9 mouse cellular contexts compared by ENCODE assay signal in the genomic region with DNA sequence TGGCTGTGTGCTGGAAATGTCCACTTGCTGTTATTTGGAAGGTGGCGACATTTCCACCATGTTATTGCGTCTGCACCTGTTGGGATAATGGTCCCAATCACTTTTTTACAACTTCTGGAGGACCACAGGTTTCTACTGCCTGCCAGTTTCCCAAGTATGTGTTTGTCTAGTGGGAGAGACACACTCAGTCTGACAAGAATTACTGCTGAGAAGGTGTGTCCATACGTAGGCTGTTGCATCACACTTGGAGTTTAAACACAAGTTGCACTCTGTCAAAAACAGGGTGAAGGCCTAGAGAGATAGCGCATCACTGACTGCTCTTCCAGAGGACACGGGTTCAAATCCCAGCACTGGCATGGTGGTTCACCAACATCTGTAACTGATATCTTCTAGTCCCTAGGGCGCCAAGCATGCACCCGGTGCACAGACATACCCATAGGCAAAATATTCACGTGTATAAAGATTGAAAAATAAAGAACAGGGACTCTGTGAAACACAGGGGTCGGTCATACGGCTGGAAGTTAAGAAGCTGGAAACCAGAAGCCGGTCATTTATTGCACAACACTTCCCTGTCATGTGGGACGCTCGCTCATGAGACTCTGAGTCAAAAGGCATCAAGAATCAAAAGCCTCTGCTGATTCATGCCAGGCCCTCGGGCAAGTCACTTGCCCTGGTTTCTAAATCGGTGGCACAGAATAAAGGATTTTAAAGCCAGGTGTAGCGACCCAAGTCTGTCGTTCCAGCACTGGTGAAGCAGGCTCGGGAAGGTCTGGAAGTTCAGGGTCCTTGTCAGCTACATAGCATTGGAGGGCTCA. TPM values are rescaled to one million over a fixed set of nuclear protein-coding genes. Genes with fewer than 3 reads are reported as not detected.
DNase-seq lines count a peak whose midpoint lies in the region; ATAC-seq lines count a peak whose summit lies in the region.
"Had no signal": no experiment of that assay in that cellular context is flagged by ENCODE, and none has a peak within 500 bp of the region (broad histone marks: within the 10 kb centered on the region; RNA-seq: fewer than 3 reads in every experiment).

No protein-coding gene starts in this region.

- peak; percentile 95 for ATAC-seq in granulocyte monocyte progenitor cell, adult 5-6 weeks (replicated peaks; ENCODE audit: poor library complexity, severe bottlenecking)
- ATAC-seq in monocyte, adult 5-6 weeks (replicated peaks; ENCODE audit: insufficient number of reproducible peaks, low FRiP score, low TSS enrichment, poor library complexity, severe bottlenecking), result 0 out of 2 replicates have a peak, but pooled peaks have one; percentile 39
- ATAC-seq: intestine, embryonic 15.5 days had no signal

- DNase-seq in layer of hippocampus, adult 9-11 months, result peak; percentile 65
- DNase-seq in layer of hippocampus, postnatal 25 days (ENCODE audit: extremely low spot score in 1 of 2, low spot score in 1 of 2), result no peak
- DNase-seq in adrenal gland, adult 8-10 months, result peak; percentile 78
- no peak for DNase-seq in thymus, postnatal 4 days
- DNase-seq in right cerebral cortex, adult 2 months (ENCODE audit: low spot score in 2 of 2), result no peak

RNA-seq across cellular contexts. Expression of a gene that starts 5.4 kb away (rescaled TPM):
- 10 to 100 TPM; 59.1 to 69.1 TPM for total RNA-seq in layer of hippocampus, postnatal 25 days (2021)
- 10 to 100 TPM; 64.3 to 87.0 (median 76.1) TPM for total RNA-seq in adrenal gland, adult 8-10 months (2022)
- 11.5 and 17.0 TPM in 2 replicates for total RNA-seq in granulocyte monocyte progenitor cell, adult 5-6 weeks (2014; fragmentation: Nextera tagmentation)
- total RNA-seq in granulocyte monocyte progenitor cell, adult 5-6 weeks (2017), result 7.2 and 11.2 TPM in 2 replicates
- 14.4 to 16.5 TPM (median 15.7 TPM) in 3 replicates for total RNA-seq in monocyte, adult 5-6 weeks (2017)

RNA-seq across cellular contexts. Expression of a gene that starts 15.3 kb away (rescaled TPM):
- 1 to 10 TPM in 1 of 2 experiments, not detected in 1; 2.2 TPM for total RNA-seq in layer of hippocampus, postnatal 25 days (2021)
- total RNA-seq in adrenal gland, adult 8-10 months (2022), result 1 to 10 TPM in 1 of 4 experiments, not detected in 3; 3.7 TPM
- total RNA-seq in granulocyte monocyte progenitor cell, adult 5-6 weeks (2014; fragmentation: Nextera tagmentation), result 6.8 and 15.2 TPM in 2 replicates
- total RNA-seq in granulocyte monocyte progenitor cell, adult 5-6 weeks (2017), result 9.5 and 11.3 TPM in 2 replicates
- 7.4 TPM in 1 of 3 replicates, not detected in the others for total RNA-seq in monocyte, adult 5-6 weeks (2017)

RNA-seq across cellular contexts. Expression of a gene that starts 46.5 kb away (rescaled TPM):
- 1 to 10 TPM; 1.8 to 3.2 TPM for total RNA-seq in layer of hippocampus, postnatal 25 days (2021)
- 1 to 10 TPM; 1.3 to 5.1 (median 2.6) TPM for total RNA-seq in adrenal gland, adult 8-10 months (2022)
- total RNA-seq in granulocyte monocyte progenitor cell, adult 5-6 weeks (2014; fragmentation: Nextera tagmentation), result not detected in 2 replicates
- not detected in 2 replicates for total RNA-seq in granulocyte monocyte progenitor cell, adult 5-6 weeks (2017)
- not detected in 3 replicates for total RNA-seq in monocyte, adult 5-6 weeks (2017)
- total RNA-seq: MEL had no signal

RNA-seq across cellular contexts. Expression of a gene that starts 51.7 kb away (rescaled TPM):
- total RNA-seq in layer of hippocampus, postnatal 25 days (2021), result under 1 TPM; 0.44 to 0.45 TPM
- total RNA-seq in adrenal gland, adult 8-10 months (2022), result 1 to 10 TPM; 1.1 to 2.7 (median 2.1) TPM
- 1.7 and 3.8 TPM in 2 replicates for total RNA-seq in granulocyte monocyte progenitor cell, adult 5-6 weeks (2014; fragmentation: Nextera tagmentation)
- 0.72 TPM in 1 of 2 replicates, not detected in the other for total RNA-seq in granulocyte monocyte progenitor cell, adult 5-6 weeks (2017)
- not detected in 3 replicates for total RNA-seq in monocyte, adult 5-6 weeks (2017)
- total RNA-seq: MEL had no signal

RNA-seq across cellular contexts. Expression of a gene that starts 53.1 kb away (rescaled TPM):
- 10 to 100 TPM; 39.7 TPM for total RNA-seq in layer of hippocampus, postnatal 25 days (2021)
- 10 to 100 TPM; 49.4 to 67.9 (median 54.0) TPM for total RNA-seq in adrenal gland, adult 8-10 months (2022)
- 27.4 and 32.9 TPM in 2 replicates for total RNA-seq in granulocyte monocyte progenitor cell, adult 5-6 weeks (2014; fragmentation: Nextera tagmentation)
- 26.8 and 32.7 TPM in 2 replicates for total RNA-seq in granulocyte monocyte progenitor cell, adult 5-6 weeks (2017)
- 31.1 to 45.0 TPM (median 34.8 TPM) in 3 replicates for total RNA-seq in monocyte, adult 5-6 weeks (2017)

Comparison
In these comparisons a context has a peak if more than half of its experiments do, and no peak if none do; other contexts are left out.
1. DNase-seq: peak in layer of hippocampus, adult 9-11 months (single experiment) and adrenal gland, adult 8-10 months (single experiment); none in layer of hippocampus, postnatal 25 days (0 of 2), thymus, postnatal 4 days (single experiment) and right cerebral cortex, adult 2 months (0 of 2).